Mouse (Mus musculus): ENCODE measurements at regions not wholly inside any gene's neighbourhood (a gene's known extent, or its start where the extent isn't known, plus 50 kb on each side); places are given as distances from the start of the nearest gene placed in this dataset.

DNA sequence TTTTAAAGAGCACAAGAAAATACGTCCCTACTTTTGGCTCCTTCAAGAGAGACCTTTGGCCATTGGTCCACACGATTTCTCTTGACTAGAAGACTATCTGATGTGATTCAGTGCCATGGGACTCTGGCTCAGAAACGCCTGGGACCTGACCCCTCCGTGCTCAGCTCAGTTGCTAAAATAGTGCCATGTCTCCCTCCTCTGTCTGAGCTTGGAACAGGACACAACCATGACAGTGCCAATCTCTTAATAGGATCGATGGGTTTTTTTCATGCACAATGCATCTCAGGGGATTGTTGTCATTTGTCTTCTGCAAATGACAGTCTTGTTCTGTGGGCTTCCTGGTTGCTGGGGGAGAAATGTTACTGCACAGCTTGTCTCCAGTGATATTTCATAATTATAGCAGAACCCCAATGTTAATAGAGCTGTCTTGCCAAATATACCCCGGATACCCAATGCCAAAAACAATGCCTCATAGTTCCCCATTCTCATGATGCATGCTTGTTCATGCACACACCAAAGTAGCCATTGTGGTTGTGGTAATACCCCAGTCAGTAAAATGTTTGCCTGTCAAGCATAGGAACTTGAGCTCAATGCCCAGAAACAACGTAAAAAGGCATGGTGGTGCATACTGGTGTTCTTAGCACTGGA, 216.7 kb upstream of the Ercc4 start:
- Histone ChIP-seq H3K9ac (no peak overlapping the region), H3K4me1 (replicated peaks) (no peaks in the 10 kb centered on the region), H3K9me3 (no peaks in the 10 kb centered on the region), H3K27ac (replicated peaks) (no peak overlapping the region), H3K36me3 (no peaks in the 10 kb centered on the region), H3K4me3 (no peak overlapping the region), H3K27me3 (no peaks in the 10 kb centered on the region), H3K4me2 (no peak overlapping the region)
- no peak for ATAC-seq (ENCODE audit: low FRiP score, low read depth)
- 71% methylated on average over 7 of the region's 7 CpGs for WGBS

DNA sequence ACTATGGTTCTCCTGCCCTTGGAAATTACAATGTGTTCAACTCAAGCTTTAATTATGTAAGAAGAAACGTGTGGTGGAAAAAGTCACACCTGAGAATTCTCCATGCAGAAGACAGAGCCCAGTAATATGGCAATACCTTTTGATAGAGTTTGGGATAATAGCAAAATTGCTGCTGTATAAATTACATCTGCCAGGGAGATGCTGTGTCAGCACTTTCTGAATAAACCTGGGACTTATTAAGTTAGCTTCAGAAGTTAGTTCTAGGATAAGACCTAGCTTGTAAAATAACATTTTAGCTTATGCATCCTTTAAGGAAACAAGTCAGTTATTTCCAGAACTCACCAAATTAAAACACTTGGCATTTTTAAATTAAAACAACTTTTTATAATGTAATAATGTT, 212.2 kb upstream of the Ercc4 start:
- WGBS = 77% methylated on average over 1 of the region's 1 CpGs

DNA sequence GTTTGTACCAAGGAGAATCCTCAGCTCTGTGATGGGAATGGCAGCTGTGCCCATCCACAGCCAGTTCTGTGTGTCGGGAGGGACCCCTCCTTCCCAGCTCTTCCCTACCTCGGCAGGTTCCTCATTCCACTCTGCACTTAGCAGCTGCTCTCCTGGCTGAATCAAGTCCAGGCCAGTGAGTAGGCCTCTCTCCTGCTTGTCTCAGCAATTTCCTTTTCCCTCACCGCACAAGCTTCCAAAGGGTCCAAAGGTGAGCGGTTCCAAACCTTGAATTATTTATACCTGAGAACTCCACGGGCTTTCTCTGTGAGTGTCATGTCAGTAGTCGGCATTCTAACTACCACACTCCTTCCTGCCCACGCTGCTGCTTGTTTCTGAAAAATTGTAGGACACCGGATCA, 208.8 kb upstream of the Ercc4 start:
- ATAC-seq (ENCODE audit: low FRiP score, low read depth) = no peak
- Histone ChIP-seq H3K9ac (no peak overlapping the region), H3K9me3 (peaks cover 6% of the 10 kb centered on the region; the same call in 1 of the 2 replicates), H3K36me3 (no peaks in the 10 kb centered on the region), H3K4me2 (no peak overlapping the region), H3K4me3 (no peak overlapping the region), H3K27me3 (no peaks in the 10 kb centered on the region), H3K4me1 (replicated peaks) (no peaks in the 10 kb centered on the region; the same call in 1 of the 2 replicates), H3K27ac (replicated peaks) (no peak overlapping the region)
- WGBS = 66% methylated on average over 8 of the region's 8 CpGs

More for the DNA sequence above, 212.2 kb upstream of the Ercc4 start:
- no peaks in the 10 kb centered on the region for H3K27me3 ChIP-seq
- no peak for ATAC-seq (ENCODE audit: low FRiP score, low read depth)
- H3K27ac ChIP-seq (replicated peaks) = no peak overlapping the region
- H3K9ac ChIP-seq = no peak overlapping the region
- H3K4me2 ChIP-seq = no peak overlapping the region
- H3K9me3 ChIP-seq = peaks cover 6% of the 10 kb centered on the region; the same call in 1 of the 2 replicates
- no peaks in the 10 kb centered on the region for H3K36me3 ChIP-seq
- H3K4me3 ChIP-seq = no peak overlapping the region
- no peaks in the 10 kb centered on the region; the same call in 1 of the 2 replicates for H3K4me1 ChIP-seq (replicated peaks)

DNA sequence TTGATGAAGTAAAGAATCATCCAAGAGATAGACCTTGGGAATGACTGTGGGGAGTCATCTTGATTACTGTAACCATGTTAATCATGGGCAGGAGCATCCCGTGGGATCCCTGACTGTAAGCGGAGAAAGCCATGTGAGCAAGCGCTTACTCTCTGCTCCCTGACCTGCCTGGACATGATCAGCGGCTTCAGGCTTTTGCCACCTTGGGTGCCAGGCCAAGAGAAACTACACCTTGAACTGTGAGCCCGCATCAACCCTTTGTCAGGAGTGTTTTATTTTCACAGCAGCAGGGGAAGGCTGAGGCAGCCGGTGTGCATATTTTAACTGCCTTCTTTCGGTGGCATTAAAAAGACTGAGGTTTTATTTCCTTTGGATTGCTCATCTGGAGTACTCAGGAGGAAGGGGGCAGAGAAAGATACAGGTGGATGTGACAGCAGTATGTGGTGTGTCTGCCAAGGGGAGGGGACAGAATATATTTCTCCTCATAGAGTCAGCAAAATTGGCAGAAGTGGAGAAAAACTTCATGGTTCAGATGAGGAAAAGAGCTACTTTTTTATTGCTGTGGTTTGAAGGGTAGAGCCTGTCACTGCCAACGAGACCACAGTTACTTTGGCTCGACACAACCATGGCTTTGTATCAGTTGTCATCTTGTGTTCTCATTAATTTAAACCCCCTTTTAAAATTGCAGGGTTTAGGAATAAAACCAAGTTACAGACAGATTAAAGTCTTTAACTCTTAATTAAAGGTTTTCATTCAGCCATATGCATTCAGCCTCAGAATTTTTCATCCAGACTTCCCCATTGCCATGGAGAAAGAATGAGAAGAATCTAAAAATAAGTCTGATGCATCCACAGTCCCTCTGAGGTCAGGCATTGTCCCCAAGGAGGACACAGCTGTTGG, 208.1 kb upstream of the Ercc4 start:
- Histone ChIP-seq H3K9ac (no peak overlapping the region), H3K27ac (replicated peaks) (no peak overlapping the region), H3K4me2 (no peak overlapping the region), H3K9me3 (peaks cover 6% of the 10 kb centered on the region; the same call in 1 of the 2 replicates), H3K4me1 (replicated peaks) (no peaks in the 10 kb centered on the region; the same call in 1 of the 2 replicates), H3K4me3 (no peak overlapping the region), H3K27me3 (no peaks in the 10 kb centered on the region), H3K36me3 (no peaks in the 10 kb centered on the region)
- ATAC-seq (ENCODE audit: low FRiP score, low read depth) = no peak; the same call in 1 of the 2 replicates
- 39% methylated on average over 9 of the region's 9 CpGs for WGBS

DNA sequence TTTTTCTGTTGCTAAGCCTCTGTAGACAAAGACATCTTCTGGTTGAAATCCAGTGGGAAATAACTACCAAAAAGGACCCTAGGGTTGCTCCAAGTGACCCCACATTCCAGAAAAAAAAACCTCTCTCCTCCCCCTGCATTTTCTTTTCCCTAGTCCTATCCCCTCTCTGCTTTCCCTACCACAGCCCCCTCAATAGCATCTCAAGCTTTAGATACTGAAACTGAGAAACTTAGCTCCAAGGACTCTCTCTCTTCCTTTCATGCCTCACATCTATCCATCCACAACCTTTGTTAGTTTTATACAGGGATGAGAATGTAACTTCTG, 207.5 kb upstream of the Ercc4 start:
- no peaks in the 10 kb centered on the region; the same call in 1 of the 2 replicates for H3K4me1 ChIP-seq (replicated peaks)
- H3K27ac ChIP-seq (replicated peaks) = no peak overlapping the region
- H3K36me3 ChIP-seq = no peaks in the 10 kb centered on the region
- H3K9ac ChIP-seq = no peak overlapping the region
- no peaks in the 10 kb centered on the region for H3K27me3 ChIP-seq
- no peak overlapping the region for H3K4me2 ChIP-seq
- H3K9me3 ChIP-seq = peaks cover 6% of the 10 kb centered on the region; the same call in 1 of the 2 replicates
- ATAC-seq (ENCODE audit: low FRiP score, low read depth) = no peak
- no peak overlapping the region for H3K4me3 ChIP-seq

DNA sequence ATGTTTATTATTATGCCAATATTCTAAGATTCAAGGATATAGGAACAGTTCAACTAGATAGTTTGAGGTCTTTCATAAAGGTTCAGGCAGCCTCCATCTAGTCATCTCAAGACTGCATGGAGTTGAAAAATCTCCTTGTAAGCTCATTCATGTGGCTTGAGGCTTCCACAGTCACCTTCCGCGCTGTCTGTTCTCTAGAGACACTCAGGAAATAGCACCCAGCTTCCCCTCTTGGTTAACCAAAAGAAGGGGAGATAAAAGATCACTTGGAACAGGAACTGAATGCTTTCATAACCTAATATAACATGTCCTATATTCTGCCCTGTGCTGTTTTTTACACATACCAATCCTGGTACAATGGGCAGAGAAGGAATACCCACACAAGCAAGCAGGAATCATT, 206.3 kb upstream of the Ercc4 start:
- Histone ChIP-seq H3K27me3 (no peaks in the 10 kb centered on the region), H3K27ac (replicated peaks) (no peak overlapping the region), H3K9me3 (peaks cover 6% of the 10 kb centered on the region; the same call in 1 of the 2 replicates), H3K4me3 (no peak overlapping the region), H3K9ac (no peak overlapping the region), H3K36me3 (no peaks in the 10 kb centered on the region), H3K4me1 (replicated peaks) (no peaks in the 10 kb centered on the region; the same call in 1 of the 2 replicates), H3K4me2 (no peak overlapping the region)
- 100% methylated on average over 2 of the region's 2 CpGs for WGBS
- ATAC-seq (ENCODE audit: low FRiP score, low read depth) = no peak

DNA sequence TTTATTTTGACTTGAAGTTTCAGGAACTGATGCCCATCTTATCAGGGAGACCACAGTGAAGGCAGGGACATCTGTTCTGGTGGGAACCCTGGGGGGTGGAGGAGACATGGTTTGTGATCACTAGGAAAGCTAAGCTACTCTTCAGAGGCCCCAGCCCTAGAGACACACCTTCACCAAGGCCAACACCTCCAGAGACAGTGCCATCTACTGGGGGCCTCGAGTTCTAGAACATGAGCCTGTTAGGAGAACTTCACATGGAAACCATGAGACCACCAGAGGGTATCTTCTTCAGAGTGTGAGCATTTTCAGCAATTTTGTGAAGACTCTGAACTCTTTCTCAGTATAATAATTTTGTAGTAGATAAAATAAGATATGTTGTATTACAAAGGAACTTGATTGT, 204.5 kb upstream of the Ercc4 start:
- 83% methylated on average over 1 of the region's 1 CpGs for WGBS
- no peak overlapping the region for H3K4me2 ChIP-seq
- H3K9me3 ChIP-seq = no peaks in the 10 kb centered on the region

DNA sequence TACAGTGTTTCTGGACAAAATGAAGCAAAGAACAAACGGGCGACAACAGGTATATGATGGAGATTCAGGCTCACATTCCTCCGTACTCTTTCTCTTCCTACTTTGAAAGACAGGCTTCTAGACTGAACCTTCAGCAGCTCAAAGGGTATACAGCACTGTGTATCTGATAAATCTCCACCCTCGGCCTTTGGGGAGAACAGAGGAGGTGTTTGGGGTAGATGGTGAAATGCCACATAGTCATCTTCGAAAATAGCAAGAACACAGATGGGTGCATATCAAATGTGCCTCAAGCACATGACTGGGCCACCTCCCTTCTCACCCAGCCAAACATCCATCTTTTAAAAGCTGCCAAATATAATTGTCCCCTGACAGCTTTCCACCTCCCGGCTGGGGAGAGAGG, 184.8 kb upstream of the Ercc4 start:
- H3K27me3 ChIP-seq = no peaks in the 10 kb centered on the region
- no peaks in the 10 kb centered on the region for H3K9me3 ChIP-seq

More for the DNA sequence above, 204.5 kb upstream of the Ercc4 start:
- Histone ChIP-seq H3K27ac (replicated peaks) (no peak overlapping the region), H3K27me3 (no peaks in the 10 kb centered on the region), H3K4me1 (replicated peaks) (no peaks in the 10 kb centered on the region; the same call in 1 of the 2 replicates), H3K36me3 (no peaks in the 10 kb centered on the region), H3K4me3 (no peak overlapping the region), H3K9ac (no peak overlapping the region)
- no peak for ATAC-seq (ENCODE audit: low FRiP score, low read depth)

DNA sequence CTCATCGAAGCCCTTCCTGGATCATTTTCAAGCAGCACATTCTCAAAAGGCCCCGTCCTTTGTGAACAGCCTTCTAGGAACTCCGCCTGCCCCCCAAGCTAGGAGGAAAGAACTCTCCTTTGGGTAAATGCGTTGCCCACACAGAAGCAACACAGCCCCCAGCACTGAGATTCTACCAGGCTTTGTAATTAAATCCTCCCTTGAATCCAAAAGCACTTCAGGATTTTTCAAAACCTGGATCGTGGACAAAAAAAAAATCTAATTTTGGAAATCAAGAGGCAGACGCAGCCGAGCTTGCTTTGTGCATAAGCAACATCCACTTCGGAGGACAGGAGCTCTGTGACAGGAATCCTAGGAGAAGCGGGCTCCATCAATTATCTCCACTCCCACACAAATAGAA, 183.6 kb upstream of the Ercc4 start:
- ATAC-seq (ENCODE audit: low FRiP score, low read depth) = no peak
- Histone ChIP-seq H3K9ac (no peak overlapping the region), H3K9me3 (no peaks in the 10 kb centered on the region), H3K4me1 (replicated peaks) (no peaks in the 10 kb centered on the region), H3K4me2 (no peak overlapping the region), H3K4me3 (no peak overlapping the region), H3K27ac (replicated peaks) (no peak overlapping the region), H3K27me3 (no peaks in the 10 kb centered on the region), H3K36me3 (no peaks in the 10 kb centered on the region)
- 85% methylated on average over 9 of the region's 9 CpGs for WGBS

More for the DNA sequence above, 184.8 kb upstream of the Ercc4 start:
- no peak overlapping the region for H3K27ac ChIP-seq (replicated peaks)
- H3K36me3 ChIP-seq = no peaks in the 10 kb centered on the region
- H3K4me2 ChIP-seq = no peak overlapping the region
- no peaks in the 10 kb centered on the region for H3K4me1 ChIP-seq (replicated peaks)
- WGBS = 93% methylated on average over 6 of the region's 6 CpGs
- ATAC-seq (ENCODE audit: low FRiP score, low read depth) = no peak
- no peak overlapping the region for H3K4me3 ChIP-seq
- H3K9ac ChIP-seq = no peak overlapping the region

DNA sequence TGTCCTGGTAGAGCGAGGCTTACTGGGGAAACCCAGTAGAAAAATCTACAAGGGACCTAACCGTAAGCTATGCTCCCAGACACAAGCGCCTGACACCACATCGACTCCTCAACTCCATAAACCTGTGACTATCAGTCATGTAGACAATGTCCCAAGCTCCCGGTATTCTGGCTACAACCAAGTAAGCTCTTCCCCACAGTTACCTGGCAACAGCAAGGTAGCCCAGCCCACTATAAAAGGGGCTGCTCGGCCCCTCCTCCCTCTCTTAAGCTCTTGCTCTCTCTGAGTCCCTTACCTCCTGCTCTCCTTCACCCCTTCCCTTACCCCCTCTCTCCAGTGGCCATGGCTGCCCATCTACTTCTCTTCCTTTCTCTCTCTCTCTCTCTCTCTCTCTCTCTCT, 178.4 kb upstream of the Ercc4 start:
- Histone ChIP-seq H3K36me3 (no peaks in the 10 kb centered on the region), H3K27me3 (no peaks in the 10 kb centered on the region), H3K27ac (replicated peaks) (no peak overlapping the region), H3K9me3 (no peaks in the 10 kb centered on the region), H3K9ac (no peak overlapping the region), H3K4me2 (no peak overlapping the region), H3K4me3 (no peak overlapping the region), H3K4me1 (replicated peaks) (no peaks in the 10 kb centered on the region)
- no peak for ATAC-seq (ENCODE audit: low FRiP score, low read depth)
- 83% methylated on average over 6 of the region's 6 CpGs for WGBS

DNA sequence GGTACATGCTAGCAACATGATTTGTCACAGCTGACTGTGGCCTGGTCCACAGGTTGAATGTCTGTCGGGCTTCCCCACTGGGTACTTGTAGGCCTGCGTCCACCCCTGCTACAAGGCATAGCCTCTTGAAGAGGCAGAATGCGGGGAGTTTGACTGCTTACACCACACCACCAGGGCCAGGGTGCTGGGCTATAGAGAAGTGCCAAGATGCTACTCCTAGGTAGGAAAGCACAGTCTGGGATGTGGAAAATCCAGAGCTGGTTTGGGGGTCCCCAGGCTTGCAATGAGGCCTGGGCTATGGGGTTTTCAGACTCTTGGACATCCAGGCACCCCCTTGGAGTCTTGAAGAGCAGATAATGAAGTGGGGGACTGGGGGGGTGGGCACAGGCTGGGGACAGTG, 176.5 kb upstream of the Ercc4 start:
- 93% methylated on average over 3 of the region's 3 CpGs for WGBS
- H3K4me2 ChIP-seq = no peak overlapping the region
- no peak overlapping the region for H3K9ac ChIP-seq
- H3K9me3 ChIP-seq = no peaks in the 10 kb centered on the region
- H3K27me3 ChIP-seq = no peaks in the 10 kb centered on the region
- H3K4me1 ChIP-seq (replicated peaks) = no peaks in the 10 kb centered on the region
- H3K4me3 ChIP-seq = no peak overlapping the region
- H3K27ac ChIP-seq (replicated peaks) = no peak overlapping the region
- H3K36me3 ChIP-seq = no peaks in the 10 kb centered on the region
- no peak for ATAC-seq (ENCODE audit: low FRiP score, low read depth)

DNA sequence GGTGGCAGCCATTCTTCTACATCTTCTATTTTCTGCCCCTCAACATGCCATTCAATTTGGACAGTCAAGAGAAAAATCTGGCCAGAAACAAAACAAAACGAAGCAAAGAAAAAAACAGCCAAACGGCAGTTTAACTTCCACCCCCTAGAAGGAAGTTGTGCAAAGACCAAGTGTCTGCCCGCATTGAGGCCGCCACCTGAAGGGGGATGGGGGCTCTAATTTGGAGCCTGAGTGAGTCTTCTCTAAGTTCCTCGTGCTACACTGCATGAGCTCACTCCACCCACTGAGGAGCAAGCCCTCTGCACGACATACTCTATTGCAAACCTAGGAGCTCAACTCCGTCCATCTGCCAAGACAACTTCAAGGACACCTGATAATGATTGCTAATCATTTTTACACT, 174.9 kb upstream of the Ercc4 start:
- no peak for ATAC-seq (ENCODE audit: low FRiP score, low read depth)
- no peak overlapping the region for H3K4me2 ChIP-seq
- no peaks in the 10 kb centered on the region for H3K27me3 ChIP-seq
- no peak overlapping the region for H3K4me3 ChIP-seq
- H3K36me3 ChIP-seq = no peaks in the 10 kb centered on the region
- no peaks in the 10 kb centered on the region for H3K9me3 ChIP-seq
- H3K9ac ChIP-seq = no peak overlapping the region
- H3K27ac ChIP-seq (replicated peaks) = no peak overlapping the region
- no peaks in the 10 kb centered on the region for H3K4me1 ChIP-seq (replicated peaks)
- WGBS = 73% methylated on average over 7 of the region's 7 CpGs
